Mouse (Mus musculus) CH12.LX (cell line): ENCODE measurements around the gene Dus3l. TPM values are rescaled to one million over a fixed set of nuclear protein-coding genes. Genes with fewer than 3 reads are reported as not detected.

ENCODE experiments used
- DNase-seq: peaks from one replicate; pipeline ENCODE4 v3.0.0-alpha.2; 2013; ENCODE audit errors: extremely low read depth
- H3K27ac ChIP-seq: 2 replicates; pipeline ENCODE4 v1.5.1; 2012; ENCODE audit warnings: low read depth, mild to moderate bottlenecking, control low read depth, moderate library complexity; ENCODE audit not compliant: insufficient read depth
- H3K27me3 ChIP-seq: replicated peaks from 2 replicates; pipeline ENCODE3; 2012; ENCODE audit warnings: inconsistent platforms
- H3K36me3 ChIP-seq, 2 experiments: replicated peaks in 1 of 2; 2 replicates each; pipeline versions ENCODE3 to v1.6.1; 2012; ENCODE audit warnings: inconsistent platforms in 1 of 2, low read length in 1 of 2, mild to moderate bottlenecking in 1 of 2, mixed read lengths in 1 of 2, moderate library complexity in 1 of 2; ENCODE audit not compliant: control insufficient read depth in 1 of 2, insufficient read depth in 1 of 2
- H3K4me1 ChIP-seq, 2 experiments: 2 replicates each; pipeline ENCODE4 v1.6.1; 2012; ENCODE audit warnings: inconsistent platforms in 1 of 2, moderate library complexity in 1 of 2; ENCODE audit not compliant: insufficient read depth in 2 of 2, control insufficient read depth in 1 of 2
- H3K4me2 ChIP-seq: 2 replicates; pipeline ENCODE4 v1.6.1; 2012; ENCODE audit warnings: low read depth, mild to moderate bottlenecking, control low read depth; ENCODE audit not compliant: poor library complexity, insufficient read depth, severe bottlenecking
- H3K4me3 ChIP-seq, 3 experiments: fragments of 150-350 bp in 1 of 3; sonication (generic) in 1 of 3; replicated peaks in 1 of 3; 2 replicates each; pipeline versions ENCODE3 to v1.5.1; 2011 to 2012; ENCODE audit warnings: low read depth in 2 of 3, low read length in 2 of 3, mild to moderate bottlenecking in 2 of 3, moderate library complexity in 2 of 3, control low read depth in 1 of 3, improper control_type of control experiment in 1 of 3, inconsistent platforms in 1 of 3, mixed read lengths in 1 of 3; ENCODE audit not compliant: poor library complexity in 1 of 3
- H3K79me2 ChIP-seq: replicated peaks from 2 replicates; pipeline ENCODE4 v1.6.1; 2012; ENCODE audit warnings: mild to moderate bottlenecking, moderate library complexity; ENCODE audit not compliant: control insufficient read depth, poor library complexity, insufficient read depth, severe bottlenecking; ENCODE audit errors: extremely low read depth
- H3K9ac ChIP-seq: 2 replicates; pipeline ENCODE4 v1.6.1; 2012; ENCODE audit warnings: low read depth, mild to moderate bottlenecking, control low read depth, moderate library complexity; ENCODE audit not compliant: insufficient read depth
- H3K9me3 ChIP-seq: replicated peaks from 2 replicates; pipeline ENCODE3; 2012; ENCODE audit warnings: low read length, inconsistent platforms, mixed read lengths
- CHD1 ChIP-seq: IDR thresholded peaks from 2 replicates; pipeline ENCODE4 v1.6.1; 2012; ENCODE audit warnings: low read depth, low read length, improper control_type of control experiment, inconsistent platforms
- CTCF ChIP-seq, 2 experiments: IDR thresholded peaks in 1 of 2; conservative IDR thresholded peaks in 1 of 2; 2 replicates each; pipeline ENCODE4 v1.5.1; 2011 to 2012; ENCODE audit warnings: low read depth in 2 of 2, low read length in 2 of 2, improper control_type of control experiment in 1 of 2, inconsistent platforms in 1 of 2, mild to moderate bottlenecking in 1 of 2, moderate library complexity in 1 of 2
- E2F4 ChIP-seq: IDR thresholded peaks from 2 replicates; pipeline ENCODE4 v1.6.1; 2011; ENCODE audit warnings: low read depth, low read length, improper control_type of control experiment; ENCODE audit not compliant: insufficient replicate concordance
- ETS1 ChIP-seq: conservative IDR thresholded peaks from 2 replicates; pipeline ENCODE4 v1.6.1; 2012; ENCODE audit warnings: low read depth, mild to moderate bottlenecking, inconsistent platforms, low read length, improper control_type of control experiment, moderate library complexity
- GABPA ChIP-seq: IDR thresholded peaks from 2 replicates; pipeline ENCODE4 v1.6.1; 2012; ENCODE audit warnings: low read depth, low read length, improper control_type of control experiment, inconsistent platforms; ENCODE audit not compliant: insufficient replicate concordance
- JUND ChIP-seq: conservative IDR thresholded peaks from 2 replicates; pipeline ENCODE4 v1.6.1; 2011; ENCODE audit warnings: low read depth, low read length, improper control_type of control experiment
- MAX ChIP-seq: IDR thresholded peaks from 2 replicates; pipeline ENCODE4 v1.6.1; 2011; ENCODE audit warnings: low read length, improper control_type of control experiment
- MAZ ChIP-seq: IDR thresholded peaks from 2 replicates; pipeline ENCODE4 v1.6.1; 2012; ENCODE audit warnings: low read depth, mild to moderate bottlenecking, inconsistent platforms, low read length, improper control_type of control experiment, moderate library complexity
- MEF2A ChIP-seq: IDR thresholded peaks from 2 replicates; pipeline ENCODE4 v1.6.1; 2014; ENCODE audit warnings: low read depth, mild to moderate bottlenecking, inconsistent platforms, low read length, improper control_type of control experiment, borderline replicate concordance
- PAX5 ChIP-seq: IDR thresholded peaks from 2 replicates; pipeline ENCODE4 v1.6.1; 2012; ENCODE audit warnings: low read length, inconsistent platforms, mixed read lengths
- POLR2A ChIP-seq: IDR thresholded peaks from 2 replicates; pipeline ENCODE4 v1.6.1; 2011; ENCODE audit warnings: low read depth, mild to moderate bottlenecking, improper control_type of control experiment, low read length
- SIN3A ChIP-seq: IDR thresholded peaks from 2 replicates; pipeline ENCODE4 v1.6.1; 2012; ENCODE audit warnings: low read length, improper control_type of control experiment, inconsistent platforms
- TBP ChIP-seq: conservative IDR thresholded peaks from 2 replicates; pipeline ENCODE4 v1.6.1; 2011; ENCODE audit warnings: low read depth, low read length, improper control_type of control experiment
- UBTF ChIP-seq: IDR thresholded peaks from 2 replicates; pipeline ENCODE4 v1.6.1; 2012; ENCODE audit warnings: low read depth, mild to moderate bottlenecking, inconsistent platforms, low read length, improper control_type of control experiment, moderate library complexity
- USF1 ChIP-seq: IDR thresholded peaks from 2 replicates; pipeline ENCODE4 v1.6.1; 2014; ENCODE audit warnings: low read depth, mild to moderate bottlenecking, inconsistent platforms, low read length, improper control_type of control experiment
- USF2 ChIP-seq: conservative IDR thresholded peaks from 2 replicates; pipeline ENCODE4 v1.6.1; 2011; ENCODE audit warnings: low read depth, low read length, improper control_type of control experiment
- ZMIZ1 ChIP-seq: IDR thresholded peaks from 2 replicates; pipeline ENCODE4 v1.6.1; 2012; ENCODE audit warnings: low read depth, mild to moderate bottlenecking, inconsistent platforms, low read length, improper control_type of control experiment
- ZNF384 ChIP-seq: IDR thresholded peaks from 2 replicates; pipeline ENCODE4 v1.6.1; 2012; ENCODE audit warnings: low read depth, low read length, improper control_type of control experiment, inconsistent platforms
- dilution Hi-C: fragments of 300-500 bp; cut with MboI; formaldehyde crosslinking; loops from 2 replicates; pipeline ENCODE4 v1.14.3; 2020; ENCODE audit warnings: low sequenced_read_pairs; ENCODE audit not compliant: extremely low pct_unique_long_range_greater_than_20kb, extremely low pct_ligation_motif_present
- in situ Hi-C: fragments of 300-500 bp; cut with MboI; formaldehyde crosslinking; loops from 3 replicates; pipeline ENCODE4 v1.14.3; 2019; ENCODE audit warnings: low sequenced_read_pairs, low pct_ligation_motif_present, low pct_unique_long_range_greater_than_20kb, mixed read lengths
- polyA plus RNA-seq: library from polyadenylated mRNA; unstranded; fragments of >175 nt; gene quantifications from 2 replicates; pipeline ENCODE4 v1.2.1, GENCODE M21; 2012; ENCODE audit warnings: low read depth; ENCODE audit not compliant: insufficient read length
- total RNA-seq, 2 experiments: library from RNA; depleted of rRNA; stranded (reverse); fragments of 300-350 nt in 1 of 2; fragments of >200 nt in 1 of 2; gene quantifications; 2 replicates each; pipeline ENCODE4 v1.2.3; 2012 to 2014

The Dus3l gene
- total and polyA plus RNA-seq, 3 experiments: 35.8 to 57.5 (median 54.3) TPM

DNA sequence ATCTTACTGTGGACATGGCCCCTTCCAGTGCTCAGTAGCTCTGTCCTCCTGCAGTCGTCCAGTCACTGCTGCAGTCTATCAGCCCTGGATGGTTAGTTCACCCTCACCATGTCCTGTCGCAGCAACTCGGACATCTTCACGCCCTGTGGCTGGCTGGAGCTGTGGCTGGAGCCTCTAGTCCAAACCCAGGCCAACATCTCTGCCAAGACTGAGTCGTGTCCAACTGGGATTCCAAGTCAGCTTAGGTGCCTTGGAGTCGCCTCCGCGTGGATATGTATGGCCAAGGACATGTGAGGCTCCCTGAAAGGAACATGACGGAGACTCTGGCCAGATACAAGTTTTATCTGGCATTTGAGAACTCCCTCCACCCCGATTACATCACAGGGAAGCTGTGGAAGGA is 26.3 kb upstream of the Dus3l start:
- in situ Hi-C loops: no loop called here
- Histone ChIP-seq H3K79me2 (no peaks in the 10 kb centered on the region), H3K27me3 (peaks cover 83% of the 10 kb centered on the region), H3K27ac (no peak overlapping the region), H3K4me3 (no peak overlapping the region), H3K4me2 (no peak overlapping the region), H3K4me1 (0 out of 4 replicates have a peak, but pooled peaks cover 0 to under 1% of the 10 kb centered on the region in 2 experiments), H3K9me3 (peaks cover 4% of the 10 kb centered on the region), H3K9ac (no peak overlapping the region), H3K36me3 (no peaks in the 10 kb centered on the region)
- no peak for DNase-seq
- TF ChIP-seq MAZ (no peak), GABPA (no peak), MEF2A (no peak), ZMIZ1 (no peak), PAX5 (no peak), CTCF (conservative IDR thresholded peaks at IDR 0.05 in 1 of 2, IDR thresholded peaks at IDR 0.05 in 1 of 2; ENCODE audit: low read depth in 2 of 2, low read length in 2 of 2) (no peak), JUND (no peak), ETS1 (no peak), SIN3A (no peak)
- dilution Hi-C loops: no loop called here

DNA sequence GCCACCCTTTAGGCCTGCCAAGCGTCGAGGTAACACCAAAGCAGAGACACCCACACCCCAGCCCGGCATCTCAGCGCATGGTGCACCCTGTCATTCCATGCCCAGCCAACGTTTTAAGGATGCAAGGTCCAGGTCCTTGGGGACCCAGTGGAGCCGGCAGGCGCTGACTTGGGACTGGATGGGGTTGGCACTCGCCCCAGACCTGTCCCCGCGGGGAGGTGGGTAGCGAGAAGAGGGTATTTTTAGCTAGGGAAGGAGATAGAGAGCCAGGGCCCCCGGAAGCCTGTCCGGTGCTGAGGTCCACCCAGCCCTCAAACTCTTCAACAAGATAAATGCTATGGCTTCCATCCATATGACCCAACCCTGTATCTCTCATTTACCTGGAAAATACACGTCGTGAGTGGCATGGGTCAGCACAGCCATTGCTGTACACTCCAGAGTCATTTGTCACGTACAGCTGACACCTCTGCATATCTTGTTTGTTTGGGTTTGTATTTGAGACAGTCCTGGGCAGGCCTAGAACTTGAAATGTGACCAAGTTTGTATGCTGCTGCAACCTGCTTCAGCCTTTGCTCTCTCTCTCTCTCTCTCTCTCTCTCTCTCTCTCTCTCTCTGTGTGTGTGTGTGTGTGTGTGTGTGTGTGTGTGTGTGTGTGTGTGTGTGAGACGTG is 24.3 kb upstream of the Dus3l start:
- in situ Hi-C loops (no loop called here), dilution Hi-C loops (no loop called here)
- peaks cover 4% of the 10 kb centered on the region for H3K9me3 ChIP-seq
- no peaks in the 10 kb centered on the region for H3K79me2 ChIP-seq
- no peak for DNase-seq
- 0 out of 4 replicates have a peak, but pooled peaks cover 0 to 2% of the 10 kb centered on the region in 2 experiments for H3K4me1 ChIP-seq
- no peak overlapping the region for H3K9ac ChIP-seq
- no peak overlapping the region for H3K4me2 ChIP-seq
- H3K27ac ChIP-seq: no peak overlapping the region
- no peak overlapping the region for H3K4me3 ChIP-seq
- TF ChIP-seq UBTF (no peak), USF1 (no peak)
- peaks cover 79% of the 10 kb centered on the region for H3K27me3 ChIP-seq
- H3K36me3 ChIP-seq: no peaks in the 10 kb centered on the region

DNA sequence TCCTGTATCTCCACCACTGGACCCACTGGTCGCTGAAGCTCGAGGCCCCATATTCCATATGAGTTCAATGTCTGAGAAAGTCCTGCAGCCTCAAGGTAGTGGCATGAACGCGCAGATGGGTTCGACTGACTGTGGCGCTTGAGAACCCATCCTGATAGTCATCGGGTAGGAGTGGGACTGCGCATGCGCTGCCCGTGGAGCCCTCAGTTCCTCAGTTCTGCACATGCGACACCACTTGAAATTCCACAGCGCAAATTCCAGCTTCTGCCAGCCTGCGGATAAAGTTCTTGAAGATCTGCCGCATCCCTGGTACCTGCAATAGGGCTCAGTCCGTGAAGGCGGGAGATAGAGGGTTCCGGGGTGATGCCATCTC is 23.8 kb upstream of the Dus3l start:
- H3K4me1 ChIP-seq: 0 out of 4 replicates have a peak, but pooled peaks cover 0 to 2% of the 10 kb centered on the region in 2 experiments
- TF ChIP-seq ZNF384 (no peak), ZMIZ1 (no peak), POLR2A (no peak), E2F4 (no peak), USF2 (no peak), USF1 (no peak), TBP (no peak), MEF2A (no peak), GABPA (no peak), CHD1 (no peak), MAX (no peak), PAX5 (no peak)
- H3K27ac ChIP-seq: no peak overlapping the region
- H3K9ac ChIP-seq: no peak overlapping the region
- H3K79me2 ChIP-seq: no peaks in the 10 kb centered on the region
- H3K4me3 ChIP-seq: no peak overlapping the region
- no peak overlapping the region for H3K4me2 ChIP-seq
- in situ Hi-C loops: no loop called here
- no peaks in the 10 kb centered on the region for H3K36me3 ChIP-seq
- H3K9me3 ChIP-seq: peaks cover 4% of the 10 kb centered on the region
- H3K27me3 ChIP-seq: peaks cover 77% of the 10 kb centered on the region
- DNase-seq: no peak
- dilution Hi-C loops: no loop called here
